In the genomic region with DNA sequence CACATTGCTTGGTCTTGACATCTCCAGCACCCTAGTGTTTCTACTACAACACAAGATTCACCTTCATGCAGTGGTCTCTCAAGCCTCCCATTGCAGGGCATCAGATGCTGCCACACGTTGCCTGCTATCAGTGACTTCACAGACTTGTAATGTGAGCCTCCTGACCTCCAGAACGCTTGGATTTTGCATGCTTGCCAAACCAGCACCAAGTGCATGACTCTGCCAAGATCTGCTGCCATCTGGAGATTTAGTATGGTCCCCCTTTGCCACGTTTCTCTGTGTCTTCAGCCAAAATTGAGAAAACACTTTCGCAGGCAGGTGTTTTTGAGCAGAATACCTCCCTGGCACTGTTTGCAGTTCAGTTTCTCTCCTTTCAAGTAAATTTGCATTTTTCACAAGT, we compare ENCODE assay signal across 25 mouse cellular contexts. TPM values are rescaled to one million over a fixed set of nuclear protein-coding genes. Genes with fewer than 3 reads are reported as not detected.
DNase-seq lines count a peak whose midpoint lies in the region; ATAC-seq and TF ChIP-seq lines count a peak whose summit lies in the region.
"Had no signal": no experiment of that assay in that cellular context is flagged by ENCODE, and none has a peak within 500 bp of the region (broad histone marks: within the 10 kb centered on the region; RNA-seq: fewer than 3 reads in every experiment).

No protein-coding gene starts in this region.

- no peak for ATAC-seq in forebrain, embryonic 14.5 days
- no peak for ATAC-seq in forebrain, embryonic 16.5 days
- ATAC-seq: hindbrain, embryonic 16.5 days; intestine, embryonic 15.5 days; midbrain, embryonic 13.5 days had no signal

- no peaks in the 10 kb centered on the region for H3K36me3 ChIP-seq in forebrain, embryonic 14.5 days (ENCODE audit: control insufficient read depth, insufficient read depth, low read length)
- no peaks in the 10 kb centered on the region for H3K36me3 ChIP-seq in forebrain, embryonic 16.5 days (ENCODE audit: control insufficient read depth, insufficient read depth)
- H3K36me3 ChIP-seq: embryonic facial prominence, embryonic 13.5 days; forebrain, embryonic 10.5 days; G1E; hindbrain, embryonic 10.5 days; intestine, embryonic 15.5 days; limb, embryonic 12.5 days; liver, embryonic 15.5 days; lung, embryonic 15.5 days; midbrain, embryonic 13.5 days had no signal

- TF ChIP-seq POLR2A in brain, embryonic 14.5 days (IDR thresholded peaks at IDR 0.05; ENCODE audit: borderline replicate concordance, extremely low read depth, insufficient read depth, insufficient read length, poor library complexity, severe bottlenecking) = no peak

- DNase-seq in forebrain, embryonic 14.5 days (ENCODE audit: low spot score) = peak; percentile 23
- peak; percentile 39 for DNase-seq in brain, embryonic 14.5 days (ENCODE audit: low read depth)
- peak; percentile 73 for DNase-seq in cerebellum, adult 9-10 months
- DNase-seq in cerebellum, postnatal 36 days = peak; percentile 34 to 39
- DNase-seq in right cerebral cortex, postnatal 14 days = no peak
- no peak for DNase-seq in layer of hippocampus, adult 9-10 months (ENCODE audit: low spot score)
- DNase-seq: adrenal gland, adult 8-10 months; gastrocnemius, postnatal 14 days; heart, postnatal 14 days; kidney, adult 2 months; layer of hippocampus, adult 9-11 months; lung, postnatal 36 days had no signal

- no peaks in the 10 kb centered on the region for H3K9me3 ChIP-seq in forebrain, embryonic 14.5 days (replicated peaks; ENCODE audit: control insufficient read depth, low read length)
- H3K9me3 ChIP-seq in forebrain, embryonic 16.5 days (ENCODE audit: control insufficient read depth, low read length) = no peaks in the 10 kb centered on the region
- H3K9me3 ChIP-seq: embryonic facial prominence, embryonic 13.5 days; forebrain, embryonic 10.5 days; hindbrain, embryonic 10.5 days; intestine, embryonic 15.5 days; limb, embryonic 12.5 days; liver, embryonic 15.5 days; lung, embryonic 15.5 days; midbrain, embryonic 13.5 days had no signal

- no peaks in the 10 kb centered on the region for H3K4me1 ChIP-seq in forebrain, embryonic 14.5 days (ENCODE audit: control insufficient read depth, insufficient read depth, low read length)
- H3K4me1 ChIP-seq in forebrain, embryonic 16.5 days (replicated peaks; ENCODE audit: control insufficient read depth, insufficient read depth, low read length) = no peaks in the 10 kb centered on the region
- H3K4me1 ChIP-seq: embryonic facial prominence, embryonic 13.5 days; forebrain, embryonic 10.5 days; hindbrain, embryonic 10.5 days; intestine, embryonic 15.5 days; limb, embryonic 12.5 days; liver, embryonic 15.5 days; lung, embryonic 15.5 days; midbrain, embryonic 13.5 days had no signal

- H3K9ac ChIP-seq in forebrain, embryonic 14.5 days (ENCODE audit: low read length) = no peak overlapping the region
- no peak overlapping the region for H3K9ac ChIP-seq in forebrain, embryonic 16.5 days (replicated peaks; ENCODE audit: low read depth, low read length)
- H3K9ac ChIP-seq: embryonic facial prominence, embryonic 13.5 days; intestine, embryonic 15.5 days; limb, embryonic 12.5 days; liver, embryonic 15.5 days; lung, embryonic 15.5 days; midbrain, embryonic 13.5 days had no signal

- H3K27ac ChIP-seq in forebrain, embryonic 14.5 days (ENCODE audit: low read depth, low read length) = no peak overlapping the region
- no peak overlapping the region for H3K27ac ChIP-seq in forebrain, embryonic 16.5 days (ENCODE audit: low read length)
- H3K27ac ChIP-seq: embryonic facial prominence, embryonic 13.5 days; forebrain, embryonic 10.5 days; hindbrain, embryonic 10.5 days; intestine, embryonic 15.5 days; limb, embryonic 12.5 days; liver, embryonic 15.5 days; lung, embryonic 15.5 days; midbrain, embryonic 13.5 days had no signal

- H3K4me3 ChIP-seq in forebrain, embryonic 14.5 days (ENCODE audit: low read depth, low read length) = no peak overlapping the region
- H3K4me3 ChIP-seq in forebrain, embryonic 16.5 days (replicated peaks; ENCODE audit: low read length) = no peak overlapping the region
- H3K4me3 ChIP-seq: embryonic facial prominence, embryonic 13.5 days; forebrain, embryonic 10.5 days; hindbrain, embryonic 10.5 days; intestine, embryonic 15.5 days; limb, embryonic 12.5 days; liver, embryonic 15.5 days; lung, embryonic 15.5 days; midbrain, embryonic 13.5 days had no signal

- no peak overlapping the region for H3K4me2 ChIP-seq in forebrain, embryonic 14.5 days (ENCODE audit: low read length)
- H3K4me2 ChIP-seq in forebrain, embryonic 16.5 days (ENCODE audit: low read length) = no peak overlapping the region
- H3K4me2 ChIP-seq: embryonic facial prominence, embryonic 13.5 days; intestine, embryonic 15.5 days; limb, embryonic 12.5 days; liver, embryonic 15.5 days; lung, embryonic 15.5 days; midbrain, embryonic 13.5 days had no signal

- no peaks in the 10 kb centered on the region for H3K27me3 ChIP-seq in forebrain, embryonic 14.5 days (replicated peaks; ENCODE audit: control insufficient read depth, insufficient read depth, low read length)
- no peaks in the 10 kb centered on the region for H3K27me3 ChIP-seq in forebrain, embryonic 16.5 days (replicated peaks; ENCODE audit: control insufficient read depth, insufficient read depth, low read length)
- H3K27me3 ChIP-seq: embryonic facial prominence, embryonic 13.5 days; intestine, embryonic 15.5 days; limb, embryonic 12.5 days; liver, embryonic 15.5 days; lung, embryonic 15.5 days; midbrain, embryonic 13.5 days had no signal

- 54% methylated on average over 4 of the region's 4 CpGs for WGBS in forebrain, embryonic 14.5 days
- 46% methylated on average over 4 of the region's 4 CpGs for WGBS in forebrain, embryonic 16.5 days

- no peak for TF ChIP-seq CTCF in brain, embryonic 14.5 days (IDR thresholded peaks at IDR 0.05; ENCODE audit: borderline replicate concordance, extremely low read depth, insufficient read depth, insufficient read length)

RNA-seq across cellular contexts. Expression of gene Cntnap4, which starts 12.5 kb away (rescaled TPM):
- polyA plus RNA-seq in forebrain, embryonic 14.5 days (2014; fragmentation: Nextera tagmentation; extraction: Ambion mirVana) = 9.8 and 13.9 TPM in 2 replicates
- polyA plus RNA-seq in forebrain, embryonic 16.5 days (2015; fragmentation: Nextera tagmentation; extraction: Ambion mirVana) = 16.5 and 18.4 TPM in 2 replicates
- 11.8 and 15.6 TPM in 2 replicates for polyA plus RNA-seq in brain, embryonic 14.5 days (2012; rRNA removed)
- polyA plus RNA-seq: G1E; large intestine, adult 2 months; liver, adult 2 months had no signal

Comparison
In these comparisons a context has a peak if more than half of its experiments do, and no peak if none do; other contexts are left out.
1. DNase-seq: peak in forebrain, embryonic 14.5 days (single experiment), brain, embryonic 14.5 days (single experiment), cerebellum, adult 9-10 months (single experiment) and cerebellum, postnatal 36 days (2 of 2); none in right cerebral cortex, postnatal 14 days (single experiment) and layer of hippocampus, adult 9-10 months (single experiment).